Comparison of ENCODE assay signal across 9 mouse cellular contexts in the genomic region with DNA sequence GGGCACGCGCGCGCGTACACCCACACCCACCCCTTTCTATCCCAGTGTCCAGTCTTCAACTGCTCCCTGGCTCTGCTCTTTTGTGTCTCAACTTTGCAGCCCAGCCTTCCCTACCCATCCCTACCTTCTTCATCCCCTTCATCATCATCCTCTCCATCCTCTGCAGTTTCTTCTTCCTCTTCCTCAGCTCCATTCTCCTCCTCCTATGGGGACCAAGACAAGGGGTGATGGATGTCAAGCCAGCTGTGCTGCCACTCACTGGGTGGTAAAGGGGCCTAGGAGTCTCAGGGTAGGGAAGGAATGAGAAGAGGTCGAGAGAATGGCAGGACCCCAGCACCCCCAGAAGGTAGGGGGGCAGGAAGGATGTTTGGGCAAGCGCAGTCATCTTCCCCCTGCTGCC. TPM values are rescaled to one million over a fixed set of nuclear protein-coding genes. Genes with fewer than 3 reads are reported as not detected.
DNase-seq lines count a peak whose midpoint lies in the region; ATAC-seq and TF ChIP-seq lines count a peak whose summit lies in the region.
"Had no signal": no experiment of that assay in that cellular context is flagged by ENCODE, and none has a peak within 500 bp of the region (broad histone marks: within the 10 kb centered on the region; RNA-seq: fewer than 3 reads in every experiment).

No protein-coding gene starts in this region.

- H3K4me1 ChIP-seq in kidney, embryonic 15.5 days: peaks cover 73% of the 10 kb centered on the region
- peaks cover 78% of the 10 kb centered on the region for H3K4me1 ChIP-seq in embryonic facial prominence, embryonic 10.5 days
- no peaks in the 10 kb centered on the region for H3K4me1 ChIP-seq in forebrain, postnatal 0 days (ENCODE audit: insufficient read depth)
- H3K4me1 ChIP-seq in midbrain, embryonic 12.5 days: peaks cover 64% of the 10 kb centered on the region

- ATAC-seq in kidney, embryonic 15.5 days (replicated peaks; ENCODE audit: low FRiP score): no peak
- ATAC-seq in forebrain, postnatal 0 days: no peak
- ATAC-seq in midbrain, embryonic 12.5 days (ENCODE audit: low FRiP score, low read depth): no peak
- ATAC-seq in erythroid progenitor cell, adult 5-6 weeks (replicated peaks; ENCODE audit: low FRiP score, poor library complexity, severe bottlenecking): no peak

- DNase-seq in kidney, adult 18-20 months: no peak
- DNase-seq in embryonic facial prominence, embryonic 10.5 days (ENCODE audit: low spot score): no peak
- DNase-seq in forebrain, postnatal 0 days: no peak
- DNase-seq in frontal cortex, postnatal 10 days (ENCODE audit: low spot score in 2 of 2): no peak
- no peak for DNase-seq in retina, postnatal 1 day

- no peak overlapping the region for H3K9ac ChIP-seq in kidney, embryonic 15.5 days
- peak overlapping the region; percentile 100; the same call in 1 of the 2 replicates for H3K9ac ChIP-seq in forebrain, postnatal 0 days
- peak overlapping the region; percentile 99 for H3K9ac ChIP-seq in midbrain, embryonic 12.5 days (replicated peaks)

- no peaks in the 10 kb centered on the region for H3K9me3 ChIP-seq in kidney, embryonic 15.5 days (replicated peaks)
- H3K9me3 ChIP-seq in embryonic facial prominence, embryonic 10.5 days: no peaks in the 10 kb centered on the region
- H3K9me3 ChIP-seq in forebrain, postnatal 0 days (ENCODE audit: low read length): no peaks in the 10 kb centered on the region
- H3K9me3 ChIP-seq in midbrain, embryonic 12.5 days: no peaks in the 10 kb centered on the region

- peaks cover 28% of the 10 kb centered on the region for H3K36me3 ChIP-seq in kidney, embryonic 15.5 days
- peaks cover 36% of the 10 kb centered on the region for H3K36me3 ChIP-seq in embryonic facial prominence, embryonic 10.5 days (replicated peaks)
- peaks cover 23% of the 10 kb centered on the region for H3K36me3 ChIP-seq in forebrain, postnatal 0 days (ENCODE audit: insufficient read depth)
- H3K36me3 ChIP-seq in midbrain, embryonic 12.5 days: peaks cover 28% of the 10 kb centered on the region

- H3K27ac ChIP-seq in kidney, embryonic 15.5 days: peak overlapping the region; percentile 100; the same call in 1 of the 2 replicates
- peak overlapping the region; percentile 100 for H3K27ac ChIP-seq in embryonic facial prominence, embryonic 10.5 days (replicated peaks)
- 0 out of 2 replicates have a peak overlapping the region, but pooled peaks have one; percentile 2 for H3K27ac ChIP-seq in forebrain, postnatal 0 days (ENCODE audit: low read depth, low read length)
- H3K27ac ChIP-seq in midbrain, embryonic 12.5 days (replicated peaks): peak overlapping the region; percentile 100

- H3K4me3 ChIP-seq in kidney, embryonic 15.5 days (replicated peaks): 0 out of 2 replicates have a peak overlapping the region, but pooled peaks have one; percentile 4
- H3K4me3 ChIP-seq in embryonic facial prominence, embryonic 10.5 days: peak overlapping the region; percentile 92
- peak overlapping the region; percentile 100 for H3K4me3 ChIP-seq in forebrain, postnatal 0 days (ENCODE audit: low read depth, low read length)
- H3K4me3 ChIP-seq in midbrain, embryonic 12.5 days: peak overlapping the region; percentile 99

- H3K4me2 ChIP-seq in kidney, embryonic 15.5 days: peak overlapping the region; percentile 91; the same call in 1 of the 2 replicates
- peak overlapping the region; percentile 96 for H3K4me2 ChIP-seq in forebrain, postnatal 0 days (ENCODE audit: low read depth)
- H3K4me2 ChIP-seq in midbrain, embryonic 12.5 days (replicated peaks): peak overlapping the region; percentile 98

- no peak for TF ChIP-seq CTCF in forebrain, postnatal 0 days (IDR thresholded peaks at IDR 0.05; ENCODE audit: low read depth)

- 85% methylated on average over 7 of the region's 7 CpGs for WGBS in kidney, embryonic 15.5 days
- WGBS in embryonic facial prominence, embryonic 10.5 days: 82% methylated on average over 7 of the region's 7 CpGs
- 73% methylated on average over 7 of the region's 7 CpGs for WGBS in forebrain, postnatal 0 days
- 58% methylated on average over 2 of the region's 7 CpGs for WGBS in midbrain, embryonic 12.5 days

- H3K27me3 ChIP-seq in kidney, embryonic 15.5 days: peaks cover 8% of the 10 kb centered on the region; the same call in 1 of the 2 replicates
- peaks cover 30% of the 10 kb centered on the region for H3K27me3 ChIP-seq in embryonic facial prominence, embryonic 10.5 days (replicated peaks; ENCODE audit: low read depth, poor library complexity, severe bottlenecking)
- H3K27me3 ChIP-seq in forebrain, postnatal 0 days (ENCODE audit: insufficient read depth, low read length): no peaks in the 10 kb centered on the region
- peaks cover 21% of the 10 kb centered on the region for H3K27me3 ChIP-seq in midbrain, embryonic 12.5 days

RNA-seq across cellular contexts. Expression of a gene that starts 3.0 kb away (rescaled TPM):
- polyA plus RNA-seq in kidney, embryonic 15.5 days (2015; fragmentation: Nextera tagmentation; extraction: Ambion mirVana): 1.7 and 1.8 TPM in 2 replicates
- polyA plus RNA-seq in embryonic facial prominence, embryonic 10.5 days (2016; fragmentation: Nextera tagmentation; extraction: Ambion mirVana): 1.2 and 1.6 TPM in 2 replicates
- total RNA-seq in forebrain, postnatal 0 days (2014; rRNA removed): 1.9 and 2.4 TPM in 2 replicates
- 2.6 and 3.9 TPM in 2 replicates for polyA plus RNA-seq in forebrain, postnatal 0 days (2015; fragmentation: Nextera tagmentation; extraction: Ambion mirVana)
- polyA plus RNA-seq in midbrain, embryonic 12.5 days (2016; fragmentation: Nextera tagmentation; extraction: Ambion mirVana): 1.9 and 3.1 TPM in 2 replicates
- total RNA-seq in erythroid progenitor cell, adult 5-6 weeks (2015; ENCODE audit: low replicate concordance): 1.8 TPM in 1 of 2 replicates, not detected in the other
- total RNA-seq in erythroid progenitor cell, adult 5-6 weeks (2017; ENCODE audit: low replicate concordance): 0.90 TPM in 1 of 2 replicates, not detected in the other

RNA-seq across cellular contexts. Expression of a gene that starts 5.4 kb away (rescaled TPM):
- polyA plus RNA-seq in kidney, embryonic 15.5 days (2015; fragmentation: Nextera tagmentation; extraction: Ambion mirVana): 320 TPM in 2 replicates
- polyA plus RNA-seq in embryonic facial prominence, embryonic 10.5 days (2016; fragmentation: Nextera tagmentation; extraction: Ambion mirVana): 203 and 213 TPM in 2 replicates
- total RNA-seq in forebrain, postnatal 0 days (2014; rRNA removed): 722 and 784 TPM in 2 replicates
- 1,090 and 1,099 TPM in 2 replicates for polyA plus RNA-seq in forebrain, postnatal 0 days (2015; fragmentation: Nextera tagmentation; extraction: Ambion mirVana)
- 525 and 672 TPM in 2 replicates for polyA plus RNA-seq in midbrain, embryonic 12.5 days (2016; fragmentation: Nextera tagmentation; extraction: Ambion mirVana)
- 15.5 and 20.5 TPM in 2 replicates for total RNA-seq in erythroid progenitor cell, adult 5-6 weeks (2015; ENCODE audit: low replicate concordance)
- total RNA-seq in erythroid progenitor cell, adult 5-6 weeks (2017; ENCODE audit: low replicate concordance): 7.9 and 18.6 TPM in 2 replicates

RNA-seq across cellular contexts. Expression of a gene that starts 16.7 kb away (rescaled TPM):
- polyA plus RNA-seq in kidney, embryonic 15.5 days (2015; fragmentation: Nextera tagmentation; extraction: Ambion mirVana): 357 and 385 TPM in 2 replicates
- polyA plus RNA-seq in embryonic facial prominence, embryonic 10.5 days (2016; fragmentation: Nextera tagmentation; extraction: Ambion mirVana): 390 and 408 TPM in 2 replicates
- total RNA-seq in forebrain, postnatal 0 days (2014; rRNA removed): 432 and 471 TPM in 2 replicates
- polyA plus RNA-seq in forebrain, postnatal 0 days (2015; fragmentation: Nextera tagmentation; extraction: Ambion mirVana): 665 and 718 TPM in 2 replicates
- 452 and 459 TPM in 2 replicates for polyA plus RNA-seq in midbrain, embryonic 12.5 days (2016; fragmentation: Nextera tagmentation; extraction: Ambion mirVana)
- 44.0 and 45.3 TPM in 2 replicates for total RNA-seq in erythroid progenitor cell, adult 5-6 weeks (2015; ENCODE audit: low replicate concordance)
- 18.5 and 42.2 TPM in 2 replicates for total RNA-seq in erythroid progenitor cell, adult 5-6 weeks (2017; ENCODE audit: low replicate concordance)

RNA-seq across cellular contexts. Expression of a gene that starts 26.5 kb away (rescaled TPM):
- polyA plus RNA-seq in kidney, embryonic 15.5 days (2015; fragmentation: Nextera tagmentation; extraction: Ambion mirVana): 0.06 and 0.26 TPM in 2 replicates
- polyA plus RNA-seq in embryonic facial prominence, embryonic 10.5 days (2016; fragmentation: Nextera tagmentation; extraction: Ambion mirVana): not detected in 2 replicates
- total RNA-seq in forebrain, postnatal 0 days (2014; rRNA removed): 0.57 and 0.69 TPM in 2 replicates
- 0.25 and 0.72 TPM in 2 replicates for polyA plus RNA-seq in forebrain, postnatal 0 days (2015; fragmentation: Nextera tagmentation; extraction: Ambion mirVana)
- polyA plus RNA-seq in midbrain, embryonic 12.5 days (2016; fragmentation: Nextera tagmentation; extraction: Ambion mirVana): 0.20 TPM in 1 of 2 replicates, not detected in the other
- total RNA-seq in erythroid progenitor cell, adult 5-6 weeks (2015; ENCODE audit: low replicate concordance): 4.3 and 12.2 TPM in 2 replicates
- total RNA-seq in erythroid progenitor cell, adult 5-6 weeks (2017; ENCODE audit: low replicate concordance): 5.0 and 6.8 TPM in 2 replicates
- polyA plus RNA-seq: neural tube, embryonic 11.5 days had no signal

RNA-seq across cellular contexts. Expression of a gene that starts 50.7 kb away (rescaled TPM):
- 1.2 and 1.6 TPM in 2 replicates for polyA plus RNA-seq in kidney, embryonic 15.5 days (2015; fragmentation: Nextera tagmentation; extraction: Ambion mirVana)
- polyA plus RNA-seq in embryonic facial prominence, embryonic 10.5 days (2016; fragmentation: Nextera tagmentation; extraction: Ambion mirVana): 1.3 and 1.4 TPM in 2 replicates
- 154 and 160 TPM in 2 replicates for total RNA-seq in forebrain, postnatal 0 days (2014; rRNA removed)
- 30.3 and 38.1 TPM in 2 replicates for polyA plus RNA-seq in forebrain, postnatal 0 days (2015; fragmentation: Nextera tagmentation; extraction: Ambion mirVana)
- polyA plus RNA-seq in midbrain, embryonic 12.5 days (2016; fragmentation: Nextera tagmentation; extraction: Ambion mirVana): 11.8 and 11.9 TPM in 2 replicates
- total RNA-seq in erythroid progenitor cell, adult 5-6 weeks (2015; ENCODE audit: low replicate concordance): not detected in 2 replicates
- not detected in 2 replicates for total RNA-seq in erythroid progenitor cell, adult 5-6 weeks (2017; ENCODE audit: low replicate concordance)

Comparison
In these comparisons a context has a peak if more than half of its experiments do, and no peak if none do; other contexts are left out.
1. H3K27ac ChIP-seq: peak in every context shown above with its lines; median percentile 100 in kidney, embryonic 15.5 days; 100 in embryonic facial prominence, embryonic 10.5 days; 100 in midbrain, embryonic 12.5 days; 2 in forebrain, postnatal 0 days.
2. H3K4me3 ChIP-seq: peak in every context shown above with its lines; median percentile 100 in forebrain, postnatal 0 days; 99 in midbrain, embryonic 12.5 days; 92 in embryonic facial prominence, embryonic 10.5 days; 4 in kidney, embryonic 15.5 days.